Mouse (Mus musculus): ENCODE data around the gene Foxred1. TPM values are rescaled to one million over a fixed set of nuclear protein-coding genes. Genes with fewer than 3 reads are reported as not detected.

Foxred1 gene
- total RNA-seq, 2 experiments from 2014 or later: 93.6 to 102 TPM

- DNase-seq: no peak
These were observed 16.8 kb downstream of the Foxred1 start for GRCm38 (mm10) chr9:35194048-35194447.

GRCm38 (mm10) chr9:35192983-35193542, 17.8 kb downstream of the Foxred1 start:
- DNase-seq: no peak

GRCm38 (mm10) chr9:35188700-35189099, 22.2 kb downstream of the Foxred1 start:
- peak; percentile 71 for DNase-seq

GRCm38 (mm10) chr9:35187351-35187903, 23.4 kb downstream of the Foxred1 start:
- DNase-seq: no peak

- no peak for DNase-seq
These were observed 24.4 kb downstream of the Foxred1 start for GRCm38 (mm10) chr9:35186430-35186829.

- DNase-seq: no peak
These were observed 27.5 kb downstream of the Foxred1 start for GRCm38 (mm10) chr9:35183359-35183758.

GRCm38 (mm10) chr9:35182832-35183231, 28.0 kb downstream of the Foxred1 start:
- no peak for DNase-seq

GRCm38 (mm10) chr9:35176124-35176659, 34.7 kb downstream of the Foxred1 start:
- no peak for DNase-seq

GRCm38 (mm10) chr9:35175251-35176123, 35.4 kb downstream of the Foxred1 start, which contains the start of gene Dcps:
Dcps (minus strand) TSS chr9:35176061.
- DNase-seq: peak; percentile 94

- no peak for DNase-seq
These were observed 37.5 kb downstream of the Foxred1 start for GRCm38 (mm10) chr9:35173331-35173730.

- no peak for DNase-seq
These were observed 40.8 kb downstream of the Foxred1 start for GRCm38 (mm10) chr9:35170071-35170470.

- no peak for DNase-seq
These were observed 43.8 kb downstream of the Foxred1 start for GRCm38 (mm10) chr9:35166798-35167635.

GRCm38 (mm10) chr9:35166144-35166797, 44.6 kb downstream of the Foxred1 start:
- peak; percentile 31 for DNase-seq

- DNase-seq: no peak
These were observed 46.5 kb downstream of the Foxred1 start for GRCm38 (mm10) chr9:35164142-35164874.

GRCm38 (mm10) chr9:35163011-35163690, 47.7 kb downstream of the Foxred1 start:
- DNase-seq: peak; percentile 68

GRCm38 (mm10) chr9:35161721-35162120, 49.1 kb downstream of the Foxred1 start:
- no peak for DNase-seq

GRCm38 (mm10) chr9:35160662-35161061, 50.2 kb downstream of the Foxred1 start:
- DNase-seq: no peak

GRCm38 (mm10) chr9:35158477-35158876, 52.4 kb downstream of the Foxred1 start:
- DNase-seq: no peak

- DNase-seq: no peak
These were observed 54.0 kb downstream of the Foxred1 start for GRCm38 (mm10) chr9:35156862-35157261.

Measured in adrenal gland, postnatal 10 days (tissue).